Mouse (Mus musculus): ENCODE results near the gene A930004D18Rik. TPM values are rescaled to one million over a fixed set of nuclear protein-coding genes. Genes with fewer than 3 reads are reported as not detected.

Gene A930004D18Rik
- polyA plus RNA-seq, 1 experiment = not detected

DNA sequence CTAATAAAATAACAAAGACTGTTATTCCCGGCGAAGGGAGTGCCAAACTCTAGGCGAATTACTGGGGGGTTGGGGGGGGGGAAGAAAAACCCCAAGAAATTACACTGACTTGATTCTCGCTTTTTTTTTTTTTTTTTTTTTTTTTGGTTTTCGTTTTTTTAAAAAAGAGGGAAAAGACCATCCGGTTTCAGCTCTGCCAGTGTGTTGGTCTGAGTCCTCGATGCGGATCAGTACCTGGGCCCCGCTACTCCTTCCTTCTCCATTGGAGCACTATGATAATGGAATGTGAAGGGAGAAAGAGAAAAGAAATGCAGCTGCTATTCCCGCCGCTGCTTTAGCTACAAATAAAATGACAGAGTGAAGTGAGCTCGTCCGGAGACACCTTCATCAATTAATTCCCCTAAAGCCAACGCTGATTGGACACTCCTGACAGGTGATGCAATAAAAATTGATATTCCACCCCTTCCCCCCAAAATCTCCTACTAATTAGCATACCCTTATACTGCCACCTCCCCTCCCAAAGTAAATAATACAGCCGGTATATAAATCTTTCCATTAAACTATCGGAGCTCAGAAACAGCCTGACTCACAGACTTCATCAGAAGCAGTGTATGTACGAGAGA lies 11.0 kb upstream of the A930004D18Rik start, which contains the start of gene Skida1:
Gene Skida1 (minus strand): TSS at position 599 of the 623 bp plus-strand sequence.
- H3K27me3 ChIP-seq (ENCODE audit: control insufficient read depth) = peaks cover 100% of the 10 kb centered on the region
- H3K9me3 ChIP-seq (ENCODE audit: control insufficient read depth, low read length) = peaks cover 10% of the 10 kb centered on the region
- no peaks in the 10 kb centered on the region for H3K36me3 ChIP-seq (ENCODE audit: control insufficient read depth)
- no peak for TF ChIP-seq GATA1 (IDR thresholded peaks at IDR 0.05; ENCODE audit: low read length)
- TF ChIP-seq TAL1 (IDR thresholded peaks at IDR 0.05; ENCODE audit: low read length) = no peak
- peak within 1 kb of the TSS; percentile 69 for H3K4me3 ChIP-seq (replicated peaks)
- peaks cover 28% of the 10 kb centered on the region for H3K4me1 ChIP-seq (ENCODE audit: control insufficient read depth)

DNA sequence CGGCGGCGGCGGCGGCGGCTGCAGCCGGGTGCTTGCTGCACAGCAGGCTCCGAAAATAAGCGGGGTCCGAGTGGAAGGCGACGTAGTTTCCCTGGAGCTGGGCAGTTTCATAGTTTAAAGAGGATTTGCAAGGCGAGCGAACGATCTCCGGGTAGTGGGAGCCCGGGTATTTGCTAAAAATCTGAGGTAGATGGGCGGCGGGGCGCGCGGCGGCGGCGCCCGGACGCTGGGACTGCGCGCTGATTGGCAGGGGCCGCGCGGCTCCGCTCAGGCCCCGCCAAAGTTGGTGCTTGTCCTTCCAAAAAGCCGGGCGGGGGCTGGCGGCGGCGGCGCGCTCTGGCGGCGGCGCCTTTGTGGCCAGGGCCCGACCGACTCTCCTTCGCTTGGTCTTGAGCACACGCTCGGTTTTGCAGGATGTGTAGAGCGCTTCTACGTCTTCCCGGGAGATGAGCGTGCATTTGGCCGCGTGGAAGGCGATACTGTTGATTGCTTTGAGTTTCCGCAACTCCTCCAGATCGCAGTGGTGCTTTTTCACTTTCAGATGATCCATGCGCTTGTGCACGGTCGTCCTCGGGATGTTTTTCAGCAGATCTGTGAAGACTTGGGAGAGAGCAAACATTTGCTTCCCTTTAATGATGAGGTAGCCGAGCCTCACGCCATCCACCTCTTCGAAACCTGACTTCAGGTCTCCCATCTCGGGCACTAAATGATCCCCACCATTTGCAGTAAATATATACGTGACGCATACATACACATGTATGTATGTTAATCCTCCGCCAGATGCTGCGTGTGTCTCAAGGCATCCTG lies 10.3 kb upstream of the A930004D18Rik start:
- Histone ChIP-seq H3K9me3 (ENCODE audit: control insufficient read depth, low read length) (peaks cover 10% of the 10 kb centered on the region), H3K4me3 (replicated peaks) (peak overlapping the region; percentile 69), H3K36me3 (ENCODE audit: control insufficient read depth) (no peaks in the 10 kb centered on the region), H3K4me1 (ENCODE audit: control insufficient read depth) (peaks cover 28% of the 10 kb centered on the region), H3K27me3 (ENCODE audit: control insufficient read depth) (peaks cover 100% of the 10 kb centered on the region)
- no peak for TF ChIP-seq GATA1 (IDR thresholded peaks at IDR 0.05; ENCODE audit: low read length)
- TF ChIP-seq TAL1 (IDR thresholded peaks at IDR 0.05; ENCODE audit: low read length) = no peak

DNA sequence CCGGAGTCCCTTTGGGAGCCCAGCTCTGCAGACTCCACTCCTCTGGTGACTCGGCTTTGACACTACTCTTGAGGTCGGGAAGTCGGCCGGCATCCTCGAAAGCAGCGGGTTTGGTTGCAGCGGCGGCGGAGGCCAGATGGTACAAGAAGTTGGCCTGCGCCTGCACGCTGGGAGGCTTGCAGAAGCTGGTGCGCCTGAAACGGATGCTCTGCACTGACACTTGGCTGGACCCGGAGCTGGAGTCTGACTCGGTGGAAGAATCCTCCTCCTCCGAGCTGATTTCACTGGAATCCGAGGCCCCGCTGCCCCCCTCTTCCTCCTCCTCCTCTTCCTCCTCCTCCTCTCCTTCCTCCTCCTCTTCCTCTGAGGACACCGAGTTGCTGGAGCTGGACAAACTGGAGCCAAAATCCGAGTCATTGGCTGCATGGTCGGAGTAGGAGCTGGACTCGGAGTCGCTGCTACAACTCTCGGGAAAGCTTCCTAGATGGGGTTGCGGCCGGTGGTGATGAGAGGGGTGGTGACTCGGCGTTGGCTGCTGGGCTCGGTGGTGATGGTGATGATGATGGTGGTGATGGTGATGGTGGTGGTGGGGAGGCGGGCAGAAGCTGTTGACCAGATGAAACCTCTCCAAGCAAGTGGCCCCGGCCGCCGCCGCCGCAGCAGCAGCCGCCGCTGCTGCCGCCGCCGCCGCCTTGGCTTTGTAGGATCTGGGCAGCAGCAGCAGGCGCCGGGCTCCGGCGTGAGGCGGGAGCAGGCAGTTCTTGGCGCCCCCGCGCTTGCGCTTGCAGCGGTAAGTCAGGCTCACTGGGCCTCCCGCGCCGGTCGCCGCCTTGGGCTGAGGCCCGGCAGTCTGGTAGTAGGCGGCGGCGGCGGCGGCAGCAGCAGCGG lies 9.5 kb upstream of the A930004D18Rik start:
- Histone ChIP-seq H3K4me1 (ENCODE audit: control insufficient read depth) (peaks cover 28% of the 10 kb centered on the region), H3K27me3 (ENCODE audit: control insufficient read depth) (peaks cover 100% of the 10 kb centered on the region), H3K4me3 (replicated peaks) (peak overlapping the region; percentile 69), H3K36me3 (ENCODE audit: control insufficient read depth) (no peaks in the 10 kb centered on the region), H3K9me3 (ENCODE audit: control insufficient read depth, low read length) (peaks cover 10% of the 10 kb centered on the region)
- no peak for TF ChIP-seq TAL1 (IDR thresholded peaks at IDR 0.05; ENCODE audit: low read length)
- no peak for TF ChIP-seq GATA1 (IDR thresholded peaks at IDR 0.05; ENCODE audit: low read length)

DNA sequence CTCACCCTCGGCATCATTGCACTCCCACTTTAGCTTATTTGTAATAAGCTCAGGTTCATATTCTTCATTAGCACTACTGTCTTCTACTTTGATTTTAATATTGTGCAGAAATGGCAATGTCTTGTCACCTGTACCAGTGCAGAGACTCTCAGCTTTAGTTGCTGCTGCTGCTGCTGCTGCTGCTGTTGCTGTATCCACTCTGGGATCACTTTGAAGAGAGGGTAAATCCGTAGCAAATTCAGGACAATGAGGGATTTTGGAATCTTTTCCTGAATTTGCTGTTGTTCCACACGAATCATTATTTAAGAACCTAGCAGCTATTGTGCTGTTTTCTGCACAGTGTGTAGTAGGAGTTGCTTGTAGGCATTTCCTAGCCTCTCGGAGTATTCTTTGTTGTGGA lies 8.6 kb upstream of the A930004D18Rik start:
- Histone ChIP-seq H3K36me3 (ENCODE audit: control insufficient read depth) (no peaks in the 10 kb centered on the region), H3K27me3 (ENCODE audit: control insufficient read depth) (peaks cover 100% of the 10 kb centered on the region), H3K9me3 (ENCODE audit: control insufficient read depth, low read length) (peaks cover 10% of the 10 kb centered on the region), H3K4me1 (ENCODE audit: control insufficient read depth) (peaks cover 28% of the 10 kb centered on the region), H3K4me3 (replicated peaks) (peak overlapping the region; percentile 69)
- no peak for TF ChIP-seq TAL1 (IDR thresholded peaks at IDR 0.05; ENCODE audit: low read length)
- TF ChIP-seq GATA1 (IDR thresholded peaks at IDR 0.05; ENCODE audit: low read length) = no peak

- Histone ChIP-seq H3K4me3 (replicated peaks) (no peak overlapping the region), H3K4me1 (ENCODE audit: control insufficient read depth) (peaks cover 28% of the 10 kb centered on the region), H3K36me3 (ENCODE audit: control insufficient read depth) (no peaks in the 10 kb centered on the region), H3K27me3 (ENCODE audit: control insufficient read depth) (peaks cover 100% of the 10 kb centered on the region), H3K9me3 (ENCODE audit: control insufficient read depth, low read length) (peaks cover 10% of the 10 kb centered on the region)
- no peak for TF ChIP-seq GATA1 (IDR thresholded peaks at IDR 0.05; ENCODE audit: low read length)
- TF ChIP-seq TAL1 (IDR thresholded peaks at IDR 0.05; ENCODE audit: low read length) = no peak
Measured at GRCm38 (mm10) chr2:18045781-18046181, 8.2 kb upstream of the A930004D18Rik start.

GRCm38 (mm10) chr2:18045143-18045780 lies 7.7 kb upstream of the A930004D18Rik start:
- peaks cover 10% of the 10 kb centered on the region for H3K9me3 ChIP-seq (ENCODE audit: control insufficient read depth, low read length)
- H3K4me3 ChIP-seq (replicated peaks) = no peak overlapping the region
- TF ChIP-seq TAL1 (IDR thresholded peaks at IDR 0.05; ENCODE audit: low read length) = no peak
- no peak for TF ChIP-seq GATA1 (IDR thresholded peaks at IDR 0.05; ENCODE audit: low read length)
- H3K4me1 ChIP-seq (ENCODE audit: control insufficient read depth) = peaks cover 26% of the 10 kb centered on the region
- no peaks in the 10 kb centered on the region for H3K36me3 ChIP-seq (ENCODE audit: control insufficient read depth)
- H3K27me3 ChIP-seq (ENCODE audit: control insufficient read depth) = peaks cover 100% of the 10 kb centered on the region

- no peak overlapping the region for H3K4me3 ChIP-seq (replicated peaks)
- H3K27me3 ChIP-seq (ENCODE audit: control insufficient read depth) = peaks cover 98% of the 10 kb centered on the region
- no peak for TF ChIP-seq TAL1 (IDR thresholded peaks at IDR 0.05; ENCODE audit: low read length)
- no peak for TF ChIP-seq GATA1 (IDR thresholded peaks at IDR 0.05; ENCODE audit: low read length)
- H3K9me3 ChIP-seq (ENCODE audit: control insufficient read depth, low read length) = no peaks in the 10 kb centered on the region; the same call in 1 of the 2 replicates
- H3K4me1 ChIP-seq (ENCODE audit: control insufficient read depth) = peaks cover under 1% of the 10 kb centered on the region
- no peaks in the 10 kb centered on the region for H3K36me3 ChIP-seq (ENCODE audit: control insufficient read depth)
Measured at GRCm38 (mm10) chr2:18041199-18041885, 3.8 kb upstream of the A930004D18Rik start.

All from erythroblast, embryonic 14.5 days (primary cell).